Mouse (Mus musculus) embryonic fibroblast, embryonic 13.5 days (primary cell): ENCODE data around the gene Dennd6b. TPM values are rescaled to one million over a fixed set of nuclear protein-coding genes. Genes with fewer than 3 reads are reported as not detected.

ENCODE experiments used
- H3K27ac ChIP-seq: 2 replicates; pipeline ENCODE4 v1.5.1; 2012; ENCODE audit warnings: low read length, control low read depth, inconsistent platforms; ENCODE audit not compliant: insufficient read depth
- H3K4me1 ChIP-seq: 2 replicates; pipeline ENCODE4 v1.6.1; 2011; ENCODE audit warnings: low read length; ENCODE audit not compliant: control insufficient read depth, insufficient read depth
- H3K4me3 ChIP-seq: 2 replicates; pipeline ENCODE4 v1.5.1; 2011; ENCODE audit warnings: mild to moderate bottlenecking, control low read depth, low read length; ENCODE audit not compliant: insufficient read depth
- CTCF ChIP-seq: IDR thresholded peaks from 2 replicates; pipeline ENCODE4 v1.5.1; 2011; ENCODE audit warnings: mild to moderate bottlenecking, control low read depth, low read length, moderate library complexity, borderline replicate concordance; ENCODE audit not compliant: insufficient read depth
- POLR2A ChIP-seq: IDR thresholded peaks from 2 replicates; pipeline ENCODE4 v1.6.1; 2011; ENCODE audit warnings: low read depth, mild to moderate bottlenecking, control low read depth, low read length, moderate library complexity
- polyA plus RNA-seq: library from polyadenylated mRNA; stranded (reverse); fragments of >200 nt; gene quantifications from 2 replicates; pipeline ENCODE4 v1.2.4, GENCODE M21; 2011; ENCODE audit warnings: low read depth; ENCODE audit not compliant: missing spikeins, insufficient read length

Gene Dennd6b
- polyA plus RNA-seq, 1 experiment, result 3.1 TPM

DNA sequence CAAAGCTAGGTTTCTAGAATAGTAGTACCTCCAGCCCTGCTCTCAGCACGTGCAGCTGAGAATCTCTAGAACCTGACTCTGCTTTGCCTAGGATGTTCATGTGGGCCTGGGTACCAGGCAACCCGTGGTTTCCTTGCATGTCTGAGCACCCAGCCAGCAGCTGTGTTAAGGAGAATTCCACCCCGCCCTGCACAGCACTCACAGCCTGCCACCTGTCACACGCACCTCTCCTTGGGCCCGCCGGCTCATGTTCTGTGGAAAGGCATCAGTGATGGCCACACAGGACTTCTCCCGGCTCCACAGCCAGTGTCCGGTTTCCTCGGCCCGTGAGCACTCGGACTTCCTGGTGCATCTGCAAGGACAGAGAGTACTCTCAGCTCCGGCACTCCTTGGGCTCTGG is 30.8 kb downstream of the Dennd6b start:
- H3K27ac ChIP-seq, result no peak overlapping the region
- no peak overlapping the region for H3K4me3 ChIP-seq
- TF ChIP-seq CTCF (no peak), POLR2A (no peak)
- peaks cover 9% of the 10 kb centered on the region for H3K4me1 ChIP-seq

DNA sequence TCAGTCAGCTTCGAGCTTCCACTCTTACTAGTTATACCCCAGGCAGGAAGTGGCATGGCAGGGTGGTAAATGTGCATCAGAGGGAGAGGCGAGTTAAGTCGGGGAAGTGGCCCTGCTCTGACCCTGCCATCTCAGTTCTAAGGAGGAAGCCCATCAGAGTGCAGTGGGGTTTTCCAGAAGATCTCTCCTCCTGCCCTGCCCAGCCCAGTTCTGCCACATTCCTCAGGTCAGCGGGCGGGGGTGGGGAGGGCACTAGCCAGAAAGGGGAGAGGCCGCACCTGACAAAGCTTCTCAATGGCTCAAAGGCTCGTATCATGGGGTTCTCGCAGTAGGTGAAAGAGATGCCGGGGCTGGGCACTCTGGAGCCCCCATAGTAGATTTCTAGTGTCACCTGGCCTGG is 34.9 kb downstream of the Dennd6b start:
- TF ChIP-seq CTCF (no peak), POLR2A (no peak)
- Histone ChIP-seq H3K27ac (no peak overlapping the region), H3K4me1 (no peaks in the 10 kb centered on the region), H3K4me3 (no peak overlapping the region)

DNA sequence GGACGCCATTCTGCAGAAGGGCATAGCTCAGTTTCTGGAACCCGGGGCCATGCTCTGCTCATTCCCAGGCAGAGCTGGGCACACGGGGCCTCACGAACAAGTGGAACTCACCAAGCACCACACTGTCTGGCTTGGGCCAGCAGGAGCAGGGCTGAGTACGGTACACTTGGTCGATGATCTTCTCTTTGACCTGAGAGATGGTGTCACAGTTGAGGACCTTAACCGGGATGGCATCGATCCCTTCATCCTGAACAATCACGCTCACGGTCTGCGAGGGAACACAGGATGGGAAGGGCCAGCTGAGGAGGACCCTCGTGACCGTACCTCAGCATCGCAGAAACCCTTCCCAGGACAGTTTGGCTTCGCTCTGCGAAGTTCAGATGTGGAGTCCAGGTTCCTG is 37.8 kb downstream of the Dennd6b start:
- TF ChIP-seq CTCF (no peak), POLR2A (no peak)
- H3K4me1 ChIP-seq, result no peaks in the 10 kb centered on the region
- H3K27ac ChIP-seq, result no peak overlapping the region
- H3K4me3 ChIP-seq, result no peak overlapping the region

DNA sequence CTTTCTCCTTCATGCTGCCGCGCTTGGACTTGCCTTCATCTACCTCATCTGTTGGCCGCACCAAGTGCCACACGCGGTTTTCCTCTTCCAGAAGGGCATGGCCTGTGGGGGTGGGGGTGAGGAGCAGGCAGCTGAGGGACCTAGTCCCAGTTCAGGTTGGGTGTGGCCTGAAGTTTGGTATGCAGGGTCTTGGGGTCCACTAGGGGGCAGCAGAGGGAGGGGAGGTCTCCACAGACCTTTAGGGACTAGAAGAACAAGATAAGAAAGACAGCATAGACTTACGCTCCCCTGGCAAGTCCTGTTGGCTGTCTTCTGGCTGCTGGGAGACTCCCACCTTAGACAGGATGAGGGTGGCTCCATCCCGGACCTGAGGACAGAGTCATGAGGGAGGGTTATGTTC is 38.3 kb downstream of the Dennd6b start:
- no peak for TF ChIP-seq POLR2A
- peak; percentile 31; the same call in 1 of the 2 replicates for TF ChIP-seq CTCF
- H3K4me1 ChIP-seq, result no peaks in the 10 kb centered on the region
- H3K4me3 ChIP-seq, result no peak overlapping the region
- H3K27ac ChIP-seq, result no peak overlapping the region

DNA sequence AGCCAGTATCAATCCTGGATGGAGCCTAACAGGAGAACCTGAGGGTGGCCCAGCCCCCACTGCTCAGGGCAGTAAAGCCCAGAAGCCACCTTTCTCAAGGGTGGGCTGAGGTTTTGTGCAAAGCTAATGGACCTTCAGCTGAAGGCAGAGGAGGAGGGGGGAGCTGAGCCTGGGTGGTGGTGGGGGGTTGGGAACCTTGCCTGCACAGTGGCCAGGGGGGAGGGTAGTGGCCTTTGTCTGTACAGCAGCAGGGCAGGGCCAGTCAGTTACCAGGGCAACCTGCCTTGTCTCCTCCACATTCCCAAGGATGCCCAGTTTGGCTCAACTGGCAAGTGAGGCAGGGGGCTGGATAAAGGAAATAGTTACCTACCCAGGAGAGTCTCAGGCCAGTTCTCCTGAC is 44.0 kb downstream of the Dennd6b start:
- Histone ChIP-seq H3K4me3 (no peak overlapping the region), H3K4me1 (no peaks in the 10 kb centered on the region; the same call in 1 of the 2 replicates), H3K27ac (no peak overlapping the region)
- TF ChIP-seq POLR2A, result no peak
- TF ChIP-seq CTCF, result no peak

DNA sequence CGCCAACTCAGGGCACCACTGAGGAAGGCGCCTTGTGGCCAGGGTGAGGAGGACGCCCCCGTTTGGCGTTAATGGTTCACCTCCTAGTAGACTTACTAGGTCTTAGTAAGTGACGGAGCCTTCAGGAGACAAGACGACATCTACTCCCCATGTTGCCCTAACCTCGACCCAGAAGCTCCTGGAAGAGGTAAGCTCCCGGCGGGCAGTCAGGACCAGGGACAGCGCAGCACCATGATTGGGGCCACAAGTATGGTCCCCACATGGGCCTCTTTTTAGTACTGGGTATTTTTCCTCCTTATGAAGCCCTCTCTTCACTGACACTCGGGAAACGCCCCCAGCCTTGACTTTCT is 46.3 kb downstream of the Dennd6b start:
- no peak for TF ChIP-seq CTCF
- TF ChIP-seq POLR2A, result no peak
- H3K4me1 ChIP-seq, result no peaks in the 10 kb centered on the region; the same call in 1 of the 2 replicates
- no peak overlapping the region for H3K27ac ChIP-seq
- H3K4me3 ChIP-seq, result no peak overlapping the region

DNA sequence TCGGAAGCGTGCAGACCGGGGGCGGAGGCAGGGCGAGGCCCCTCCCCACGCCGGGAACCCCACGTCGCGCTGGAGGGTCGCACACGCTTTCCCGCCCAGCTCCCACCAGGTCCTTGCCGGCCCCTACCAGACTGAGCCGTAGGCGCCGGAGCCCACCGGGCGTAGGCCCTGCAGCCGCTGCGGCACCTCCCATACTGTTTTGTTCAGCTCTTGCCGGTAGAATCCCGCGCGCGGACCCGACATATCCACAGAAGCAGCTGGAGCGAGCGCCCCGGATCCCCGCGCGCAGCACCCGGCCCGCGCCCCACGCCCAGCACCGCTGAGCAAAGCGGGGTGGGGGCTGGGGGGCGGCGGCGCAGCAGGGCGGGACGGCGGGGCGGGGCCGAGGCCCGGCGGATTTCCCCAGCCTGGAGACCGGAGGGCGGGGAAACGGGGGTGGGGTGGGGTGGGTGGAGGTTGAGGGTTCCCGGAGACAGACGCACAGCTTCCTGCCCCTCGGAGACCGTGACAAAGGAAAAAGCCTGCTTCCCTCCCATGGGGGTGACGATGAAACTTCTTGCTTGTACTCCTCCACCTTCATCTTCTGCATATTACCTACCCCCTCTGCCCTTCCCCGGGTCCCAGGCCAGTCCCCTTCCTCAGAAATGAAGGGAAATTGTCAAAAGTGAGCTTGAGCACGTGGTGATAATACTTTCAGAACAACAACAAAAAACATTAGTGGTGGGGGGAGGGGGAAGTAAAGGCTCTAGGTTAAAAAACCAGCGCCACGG is 46.8 kb downstream of the Dennd6b start, which contains the start of gene Mapk11:
Gene Mapk11, minus strand, starts transcription at position 358 of the 770 bp plus-strand sequence.
- TF ChIP-seq CTCF, result no peak
- 0 out of 2 replicates have a peak, but pooled peaks have one; percentile 32 for TF ChIP-seq POLR2A
- Histone ChIP-seq H3K27ac (no peak within 1 kb of the TSS), H3K4me3 (peak within 1 kb of the TSS; percentile 67), H3K4me1 (no peaks in the 10 kb centered on the region; the same call in 1 of the 2 replicates)

DNA sequence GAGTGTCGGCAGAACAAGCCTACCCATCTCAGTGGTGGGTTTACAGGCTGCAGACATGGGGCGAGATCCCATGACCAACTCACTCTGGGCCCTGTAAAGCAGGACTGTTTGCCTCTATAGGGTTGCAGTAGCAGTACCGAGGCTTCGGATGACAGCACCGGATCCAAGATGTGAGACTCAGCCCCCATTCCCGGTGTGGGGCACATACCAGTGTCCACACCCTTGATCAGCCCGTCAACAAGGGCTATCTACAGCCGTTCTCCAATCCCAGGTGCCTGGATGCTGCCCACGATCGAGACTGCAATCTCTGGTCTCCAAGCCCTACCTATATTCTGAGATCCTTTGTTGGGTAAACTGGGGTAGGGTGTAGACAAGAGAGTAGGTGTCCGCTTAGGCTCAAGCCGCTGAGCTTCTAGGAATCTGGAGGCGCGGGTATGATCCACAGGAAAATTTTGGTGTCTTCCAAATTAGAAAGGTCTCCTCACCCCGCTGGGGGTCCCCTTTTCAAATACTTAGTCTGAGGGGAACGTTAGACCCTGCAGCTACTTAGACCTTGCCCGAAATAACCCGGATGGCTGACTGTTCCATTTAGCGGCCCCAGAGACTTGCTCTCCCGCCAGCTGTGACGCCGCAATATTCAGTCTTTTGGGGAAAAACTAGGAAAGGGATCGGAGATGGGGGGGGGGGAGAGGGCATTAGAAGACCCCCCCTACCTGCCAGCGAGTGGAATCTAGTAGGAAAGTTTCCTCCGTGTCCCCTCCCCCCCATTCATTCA is 47.6 kb downstream of the Dennd6b start:
- Histone ChIP-seq H3K4me3 (peak overlapping the region; percentile 67), H3K4me1 (no peaks in the 10 kb centered on the region; the same call in 1 of the 2 replicates), H3K27ac (no peak overlapping the region)
- TF ChIP-seq POLR2A, result no peak
- TF ChIP-seq CTCF, result no peak

DNA sequence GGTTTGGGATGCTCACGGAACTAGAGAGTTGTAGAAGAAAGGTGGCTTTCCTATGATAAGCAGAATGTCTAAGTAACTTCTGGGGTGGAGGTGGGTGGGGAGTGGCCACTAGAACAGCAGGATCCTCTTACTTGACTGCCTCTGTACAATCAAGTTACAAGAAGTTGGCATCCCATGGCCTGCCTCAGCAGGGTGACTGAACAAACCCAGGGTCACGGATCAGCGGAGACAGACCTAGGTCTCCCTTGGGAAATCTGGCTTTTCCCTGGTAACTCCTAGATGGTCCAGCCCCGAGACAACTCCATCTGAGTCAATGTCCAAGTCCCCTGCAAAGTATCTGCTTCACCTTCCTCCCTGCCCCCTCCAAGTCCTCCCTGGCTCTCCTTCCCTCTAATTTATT is 48.4 kb downstream of the Dennd6b start:
- Histone ChIP-seq H3K27ac (no peak overlapping the region), H3K4me1 (no peaks in the 10 kb centered on the region; the same call in 1 of the 2 replicates), H3K4me3 (no peak overlapping the region)
- TF ChIP-seq CTCF (no peak), POLR2A (no peak)

DNA sequence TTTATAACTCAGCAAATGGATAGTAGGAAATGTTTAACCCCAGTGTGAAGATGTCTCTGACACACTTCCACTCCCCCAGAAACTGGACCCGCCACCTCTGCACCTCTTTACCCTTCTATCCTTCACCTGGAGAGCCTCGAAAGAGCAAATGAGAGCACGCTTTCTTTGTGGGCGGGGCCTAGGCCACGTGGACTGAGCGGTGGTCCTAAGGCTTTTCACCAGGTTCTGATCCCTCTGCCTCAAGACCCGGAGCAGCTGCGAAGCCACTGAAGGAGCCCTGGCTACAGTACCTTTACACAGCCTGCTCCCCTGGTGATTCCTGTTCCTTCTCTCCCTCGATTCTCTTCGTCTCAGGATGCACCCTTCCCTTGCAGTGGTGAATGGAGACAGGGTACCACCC is 48.8 kb downstream of the Dennd6b start:
- no peaks in the 10 kb centered on the region; the same call in 1 of the 2 replicates for H3K4me1 ChIP-seq
- TF ChIP-seq POLR2A (no peak), CTCF (no peak)
- no peak overlapping the region for H3K27ac ChIP-seq
- no peak overlapping the region for H3K4me3 ChIP-seq
